Mouse (Mus musculus) CD4-positive, CD25-positive, alpha-beta regulatory T cell, adult 9 weeks (primary cell): Measurements from ENCODE around the gene Gm904. TPM values are rescaled to one million over a fixed set of nuclear protein-coding genes. Genes with fewer than 3 reads are reported as not detected.

Experiments used
- polyA plus RNA-seq: library from polyadenylated mRNA; unstranded; fragments of 100-300 nt; shearing (Covaris generic); gene quantifications from one replicate; pipeline ENCODE4 v1.2.1, GENCODE M21; 2017

The Gm904 gene
- not detected for polyA plus RNA-seq

GRCm38 (mm10) chr13:50642928-50643327 lies at the start of gene Gm904:
Gm904 (plus strand) TSS chr13:50643228.

Other genes with a start within 250 kb of the Gm904 start
- 44.2 TPM for gene Fbxw17, start 225.4 kb upstream of the Gm904 start, polyA plus RNA-seq
- gene Gm47429, start 199.3 kb upstream of the Gm904 start, polyA plus RNA-seq, result not detected
- not detected for gene Nutm2, start 175.9 kb upstream of the Gm904 start, polyA plus RNA-seq
- not detected for gene Gm8765, start 55.1 kb downstream of the Gm904 start, polyA plus RNA-seq